Mouse (Mus musculus): ENCODE measurements around the gene Dtx4. TPM values are rescaled to one million over a fixed set of nuclear protein-coding genes. Genes with fewer than 3 reads are reported as not detected.
"Not testable (repeated sequence)": the region's sequence is repeated elsewhere in the genome, so short reads cannot be mapped to it uniquely, and the experiment has no call there.

The Dtx4 gene
- 1 to 10 TPM; 3.9 to 4.2 TPM for total RNA-seq (2021)
- long read RNA-seq, experiment 1, full-length matches to known transcripts = 2 of 3 reads
- long read RNA-seq, experiment 1, partial matches to known transcripts = 1 of 3 reads
- long read RNA-seq, experiment 1, other reads (novel, unspliced or antisense) = 0 of 3 reads
- long read RNA-seq, experiment 2, full-length matches to known transcripts = 1 of 2 reads
- long read RNA-seq, experiment 2, partial matches to known transcripts = 0 of 2 reads
- long read RNA-seq, experiment 2, other reads (novel, unspliced or antisense) = 1 of 2 reads

DNA sequence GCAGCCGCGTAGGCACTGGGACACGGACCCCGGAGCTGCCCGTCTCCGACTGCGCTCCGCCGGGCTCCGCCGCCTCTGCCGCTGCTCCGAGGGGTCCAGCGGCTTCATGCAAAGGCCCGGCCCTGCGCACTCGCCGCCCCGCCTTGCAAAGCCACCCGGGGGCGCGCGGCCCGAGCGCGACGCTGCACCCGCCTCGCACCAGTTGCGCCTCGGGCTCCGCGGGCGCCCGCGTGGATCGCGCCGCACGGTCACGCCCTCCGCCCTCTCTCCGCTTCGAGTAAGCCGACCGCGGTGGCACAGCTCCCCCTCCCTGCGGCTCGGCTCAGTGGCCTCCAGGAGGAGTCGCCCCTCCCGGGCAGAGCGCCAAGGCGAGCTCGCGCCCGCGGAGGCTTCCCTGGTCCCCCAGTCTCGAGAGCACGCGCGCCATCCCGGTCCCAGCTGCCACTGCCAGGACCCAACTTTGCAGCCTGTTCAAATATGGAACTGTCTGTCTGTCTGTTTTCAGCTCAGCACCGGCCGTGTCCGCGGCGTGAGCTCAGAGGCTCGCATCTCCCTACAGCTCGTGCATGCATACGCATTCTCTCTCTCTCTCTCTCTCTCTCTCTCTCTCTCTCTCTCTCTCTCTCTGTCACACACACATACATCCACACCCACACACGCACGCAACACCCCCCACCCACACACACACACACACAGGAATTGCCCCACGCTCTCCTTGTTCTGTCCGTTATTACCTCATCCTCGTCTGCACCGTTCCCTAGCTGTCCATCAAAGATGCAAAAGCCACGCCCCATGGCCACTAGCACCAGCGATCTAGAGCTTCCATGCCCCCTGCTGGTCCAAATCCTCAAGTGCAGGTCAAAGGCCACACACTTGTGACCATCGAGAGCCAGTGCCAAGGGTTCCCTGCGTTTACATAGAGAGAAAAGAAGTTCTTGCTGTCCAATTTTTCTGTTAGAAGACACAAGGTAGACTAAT, at the start of gene Dtx4:
Gene Dtx4 (minus strand): TSS at position 85 of the 978 bp plus-strand sequence.
- intact Hi-C loops (cut with DNase I) = loop anchor here (5.0 kb wide), 1 partner anchor 34 kb away; no protein-coding TSS in a partner anchor
- H3K27ac ChIP-seq = peak within 1 kb of the TSS; percentile 87

GRCm38 (mm10) chr19:12550005-12550942, 49.0 kb upstream of the Dtx4 start:
- H3K4me3 ChIP-seq = no peak overlapping the region
- DNase-seq = no peak
- no peak for TF ChIP-seq CTCF (IDR thresholded peaks at IDR 0.05)
- no peak overlapping the region for H3K27ac ChIP-seq
- intact Hi-C loops (cut with DNase I) = no loop called here

More for the DNA sequence above, at the start of gene Dtx4:
- H3K4me3 ChIP-seq = peak within 1 kb of the TSS; percentile 90
- TF ChIP-seq CTCF (IDR thresholded peaks at IDR 0.05) = peak; percentile 86
- DNase-seq = peak; percentile 95

- peak; percentile 73 for TF ChIP-seq CTCF (IDR thresholded peaks at IDR 0.05)
- H3K4me3 ChIP-seq = no peak overlapping the region
- DNase-seq = peak; percentile 55
- no peak overlapping the region for H3K27ac ChIP-seq
- intact Hi-C loops (cut with DNase I) = loop anchor here (2.0 kb wide), 1 partner anchor 42 kb away; no protein-coding TSS in a partner anchor
These were observed 47.9 kb upstream of the Dtx4 start for GRCm38 (mm10) chr19:12549166-12549565.

DNA sequence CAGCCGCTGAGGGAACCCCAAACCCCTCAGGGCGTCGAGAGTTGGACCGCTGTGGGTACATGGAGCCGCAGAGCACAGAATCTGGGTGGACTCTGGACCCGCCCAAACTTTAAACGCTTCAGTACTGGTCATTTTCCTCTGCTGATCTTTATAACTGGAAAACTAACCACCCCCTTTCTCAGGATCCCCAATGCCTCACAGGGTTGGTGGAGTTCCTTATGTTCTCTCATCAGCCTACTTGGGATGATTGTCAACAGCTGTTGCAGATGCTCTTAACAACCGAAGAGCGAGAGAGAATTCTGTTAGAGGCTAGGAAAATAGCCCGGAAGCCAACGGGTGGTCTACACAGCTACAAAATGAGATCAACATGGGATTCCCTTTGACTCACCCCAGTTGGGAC, 44.2 kb upstream of the Dtx4 start, which contains the start of gene Fam111a:
Gene Fam111a (plus strand): TSS at position 301 of the 400 bp plus-strand sequence.
- intact Hi-C loops (cut with DNase I) = not testable (repeated sequence)

DNA sequence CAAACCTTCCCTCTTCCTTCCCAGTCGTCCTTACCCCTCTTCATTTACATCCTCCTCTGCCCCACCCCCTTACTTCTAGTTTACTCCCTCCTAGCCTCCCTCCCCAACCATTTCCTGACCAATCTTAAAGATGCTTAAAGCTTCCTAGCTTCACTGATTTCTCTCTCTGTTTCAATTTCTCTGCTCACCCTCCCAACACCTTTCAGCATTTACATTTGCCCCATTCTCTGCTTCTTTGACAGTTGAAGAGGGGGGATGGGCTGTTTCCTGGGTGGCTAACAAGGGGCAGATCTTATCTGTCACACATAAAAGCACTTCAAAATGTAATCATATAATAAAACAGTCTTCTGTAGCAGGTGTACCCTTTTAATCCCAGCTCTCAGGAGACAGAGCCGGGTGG, 40.4 kb upstream of the Dtx4 start:
- DNase-seq = no peak
- no peak for TF ChIP-seq CTCF (IDR thresholded peaks at IDR 0.05)
- no peak overlapping the region for H3K27ac ChIP-seq
- no peak overlapping the region for H3K4me3 ChIP-seq
- intact Hi-C loops (cut with DNase I) = no loop called here

More for the DNA sequence above, 44.2 kb upstream of the Dtx4 start, which contains the start of gene Fam111a:
- DNase-seq, H3K4me3 ChIP-seq, H3K27ac ChIP-seq: not testable (repeated sequence)

DNA sequence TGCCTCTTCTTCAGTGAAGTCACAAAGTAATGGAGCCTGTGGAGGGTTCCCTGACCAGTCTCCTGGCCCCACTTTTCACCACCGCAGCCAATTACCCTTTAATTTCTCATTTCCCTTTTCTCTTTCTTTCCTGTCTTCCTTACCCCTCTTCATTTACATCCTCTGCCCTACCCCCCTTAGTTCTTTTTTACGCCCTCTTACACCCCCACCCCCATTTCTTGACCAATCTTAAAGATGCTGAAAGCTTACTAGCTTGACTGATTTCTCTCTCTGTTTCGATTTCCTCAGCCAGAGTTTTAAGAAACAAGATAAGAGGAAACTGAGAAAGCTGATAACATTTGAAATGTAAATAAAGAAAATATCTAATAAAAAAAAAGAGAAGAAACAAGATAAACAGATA, 39.5 kb upstream of the Dtx4 start:
- DNase-seq = no peak
- H3K27ac ChIP-seq = no peak overlapping the region
- TF ChIP-seq CTCF (IDR thresholded peaks at IDR 0.05) = no peak
- intact Hi-C loops (cut with DNase I) = no loop called here
- no peak overlapping the region for H3K4me3 ChIP-seq

DNA sequence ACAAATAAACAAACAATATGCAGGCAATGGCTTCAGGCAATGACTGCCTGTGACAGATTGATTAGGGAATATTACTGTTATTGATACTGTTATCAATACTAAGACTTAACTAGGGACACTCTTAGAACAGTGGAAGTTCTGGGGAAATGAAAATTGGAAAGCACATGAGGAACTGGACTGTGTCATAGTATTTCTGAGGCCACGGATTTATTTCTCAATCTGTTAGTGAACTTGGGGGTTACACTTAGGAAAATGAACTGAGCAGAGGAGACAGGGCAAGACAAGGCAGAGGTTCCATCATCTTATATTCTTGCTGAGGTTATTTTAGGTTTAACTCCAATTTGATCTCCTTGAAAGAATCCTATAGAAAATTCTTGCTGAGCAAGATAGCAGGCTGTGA, 38.7 kb upstream of the Dtx4 start:
- no peak for TF ChIP-seq CTCF (IDR thresholded peaks at IDR 0.05)
- no peak for DNase-seq
- Histone ChIP-seq H3K4me3 (no peak overlapping the region), H3K27ac (no peak overlapping the region)
- intact Hi-C loops (cut with DNase I) = no loop called here

GRCm38 (mm10) chr19:12537168-12537567, 35.9 kb upstream of the Dtx4 start:
- Histone ChIP-seq H3K4me3 (no peak overlapping the region), H3K27ac (no peak overlapping the region)
- DNase-seq = no peak
- intact Hi-C loops (cut with DNase I) = no loop called here
- TF ChIP-seq CTCF (IDR thresholded peaks at IDR 0.05) = no peak

DNA sequence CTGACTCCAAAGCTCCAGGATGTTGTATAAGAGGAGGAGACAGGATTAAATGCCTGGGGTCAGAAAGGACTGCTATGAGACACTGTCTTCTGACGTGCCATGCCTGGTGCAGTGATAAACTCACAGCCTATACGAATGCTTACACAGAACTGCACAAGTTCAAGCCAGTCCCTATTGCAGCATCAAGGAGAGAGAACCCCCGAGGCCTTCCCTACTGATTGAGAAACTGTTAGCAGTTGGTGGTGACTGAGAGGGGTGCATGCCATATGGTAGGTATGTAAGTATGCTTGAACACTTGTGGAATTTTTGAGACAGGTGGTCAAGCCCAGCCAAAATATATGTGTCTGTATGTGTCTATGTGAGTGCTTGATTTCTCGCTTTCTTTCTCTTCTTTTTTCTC, 22.1 kb upstream of the Dtx4 start:
- no peak overlapping the region for H3K27ac ChIP-seq
- intact Hi-C loops (cut with DNase I) = no loop called here
- H3K4me3 ChIP-seq = no peak overlapping the region
- no peak for DNase-seq
- no peak for TF ChIP-seq CTCF (IDR thresholded peaks at IDR 0.05)

GRCm38 (mm10) chr19:12518541-12518890, 17.3 kb upstream of the Dtx4 start:
- Histone ChIP-seq H3K4me3 (peak overlapping the region; percentile 73), H3K27ac (no peak overlapping the region)
- TF ChIP-seq CTCF (IDR thresholded peaks at IDR 0.05) = no peak
- intact Hi-C loops (cut with DNase I) = loop anchor here (1.0 kb wide), 2 partner anchors 74 to 302 kb away; no protein-coding TSS in a partner anchor
- no peak for DNase-seq

DNA sequence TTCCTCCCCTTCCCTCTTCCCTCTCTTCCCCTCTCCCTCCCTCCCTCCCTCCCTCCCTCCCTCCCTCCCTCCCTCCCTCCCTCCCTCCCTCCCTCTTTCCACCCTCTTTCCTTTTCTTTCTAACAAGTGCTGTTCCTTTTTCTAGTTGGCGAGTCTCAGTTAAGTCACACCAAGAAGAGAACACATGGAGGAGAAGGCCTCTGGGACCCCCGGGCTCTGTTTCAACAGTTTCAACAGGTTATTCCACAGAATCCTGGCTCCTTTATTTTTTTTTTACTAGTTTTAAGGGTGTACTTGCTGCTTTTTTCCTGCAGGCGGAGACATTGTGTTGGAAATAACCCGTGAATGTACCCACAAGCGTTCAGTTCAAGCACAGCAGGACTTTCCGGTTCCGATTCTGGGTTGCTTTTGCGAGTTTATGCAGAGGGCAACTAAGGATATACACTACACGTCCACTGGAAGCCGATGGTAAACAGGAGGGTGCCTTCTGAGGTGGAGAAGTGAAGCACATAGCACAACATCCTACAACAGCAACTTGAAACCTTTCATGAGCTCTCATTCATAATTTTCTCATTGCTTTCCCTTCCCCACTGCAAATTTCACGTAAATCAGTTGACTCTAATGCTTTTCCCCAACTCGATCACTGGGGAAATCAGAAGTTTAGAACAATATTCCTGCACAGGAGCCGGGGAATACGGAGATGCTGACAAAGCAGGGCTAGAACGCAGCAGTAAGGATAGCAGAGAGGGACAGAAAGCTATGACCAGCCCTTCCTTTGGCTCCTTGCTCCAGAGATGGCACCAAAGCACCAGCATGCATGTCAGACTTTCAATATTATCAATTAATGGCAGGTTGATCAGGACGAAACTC, 16.7 kb upstream of the Dtx4 start:
- peak overlapping the region; percentile 57; the same call in 1 of the 2 replicates for H3K27ac ChIP-seq
- peak; percentile 40 for DNase-seq
- peak overlapping the region; percentile 73 for H3K4me3 ChIP-seq
- TF ChIP-seq CTCF (IDR thresholded peaks at IDR 0.05) = peak; percentile 83
- intact Hi-C loops (cut with DNase I) = loop anchor here (1.0 kb wide), 2 partner anchors 74 to 302 kb away; no protein-coding TSS in a partner anchor
